Mouse (Mus musculus) WW6 (cell line): ENCODE data around the gene Agps.

ENCODE experiments used
- DNase-seq: peaks from one replicate; pipeline ENCODE4 v3.0.0-alpha.2; 2013; ENCODE audit warnings: low read depth, low spot score

Gene Agps

DNA sequence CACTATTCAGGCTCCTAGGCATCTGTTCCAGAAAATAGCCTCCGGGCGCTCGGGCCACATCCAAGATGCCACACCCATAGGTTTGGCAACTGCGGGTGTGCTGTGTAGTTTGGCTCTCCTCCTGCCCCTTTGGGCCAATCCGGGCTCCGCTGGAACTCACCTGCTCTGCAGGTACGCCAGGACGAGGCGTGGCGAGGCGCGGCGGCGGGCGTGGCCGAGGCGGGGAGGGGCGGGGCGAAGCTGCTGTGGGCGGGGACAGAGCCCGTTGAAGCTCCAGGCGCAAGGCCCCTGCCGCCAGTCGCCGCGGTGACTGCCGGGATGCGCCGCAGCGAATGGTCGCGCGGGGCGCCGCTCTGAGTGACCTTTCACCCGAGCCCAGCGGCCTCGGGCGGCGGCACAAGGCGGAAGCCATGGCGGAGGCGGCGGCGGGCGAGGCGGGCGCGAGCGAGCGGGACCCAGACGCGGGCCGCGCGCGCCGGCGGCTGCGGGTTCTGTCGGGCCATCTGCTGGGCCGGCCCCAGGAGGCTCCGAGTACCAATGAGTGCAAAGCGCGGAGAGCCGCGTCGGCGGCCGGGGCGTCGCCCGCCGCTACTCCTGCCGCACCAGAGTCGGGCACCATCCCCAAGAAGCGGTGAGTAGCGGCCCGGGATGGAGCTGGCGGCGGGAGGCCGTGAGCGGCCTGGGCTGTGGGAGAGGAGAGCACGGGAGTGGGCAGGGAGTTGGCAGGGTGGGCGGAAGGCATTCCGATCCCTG is at the start of gene Agps:
TSS of gene Agps (plus strand) at position 297 of the 753 bp plus-strand sequence.
- peak; percentile 78 for DNase-seq

DNA sequence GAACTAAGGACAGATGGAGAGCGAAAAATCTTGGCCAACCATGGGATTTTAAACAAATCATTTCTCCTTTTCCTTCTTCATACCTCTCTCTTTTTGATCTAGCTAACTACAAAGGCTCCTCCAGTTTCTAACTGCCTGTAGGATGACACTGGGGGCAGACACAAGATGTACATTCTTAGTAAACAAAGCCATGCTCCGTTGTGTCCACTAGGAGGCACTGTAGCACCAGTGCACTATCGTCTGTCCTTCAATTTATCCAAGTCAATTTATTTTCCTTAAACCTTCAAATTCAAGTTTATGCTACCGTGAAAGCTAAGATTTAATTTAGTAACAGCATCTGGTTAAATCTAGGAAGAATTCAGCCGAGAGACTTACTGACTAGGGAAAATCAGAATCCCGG is 45.9 kb upstream of the Agps start:
- DNase-seq: no peak

DNA sequence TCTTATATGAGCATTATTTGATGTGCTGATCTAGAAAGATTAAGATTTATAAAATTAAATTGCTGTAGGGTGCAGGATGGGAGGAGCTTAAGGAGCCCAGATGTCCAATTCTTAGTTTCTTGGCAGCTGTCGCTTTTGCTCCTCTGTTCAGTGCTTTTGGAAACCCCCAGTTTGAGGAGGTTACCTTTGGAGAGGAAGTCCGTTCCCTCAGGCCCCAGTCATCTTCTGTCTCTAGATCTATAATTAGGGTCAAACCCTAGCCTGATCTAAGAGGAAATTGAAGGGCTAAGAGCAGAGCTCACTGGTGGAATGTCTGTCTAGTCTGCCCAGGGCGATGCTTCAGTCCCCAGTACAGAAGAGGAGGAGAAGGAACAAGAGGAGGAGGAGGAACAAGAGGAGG is 43.5 kb upstream of the Agps start:
- DNase-seq: no peak

DNA sequence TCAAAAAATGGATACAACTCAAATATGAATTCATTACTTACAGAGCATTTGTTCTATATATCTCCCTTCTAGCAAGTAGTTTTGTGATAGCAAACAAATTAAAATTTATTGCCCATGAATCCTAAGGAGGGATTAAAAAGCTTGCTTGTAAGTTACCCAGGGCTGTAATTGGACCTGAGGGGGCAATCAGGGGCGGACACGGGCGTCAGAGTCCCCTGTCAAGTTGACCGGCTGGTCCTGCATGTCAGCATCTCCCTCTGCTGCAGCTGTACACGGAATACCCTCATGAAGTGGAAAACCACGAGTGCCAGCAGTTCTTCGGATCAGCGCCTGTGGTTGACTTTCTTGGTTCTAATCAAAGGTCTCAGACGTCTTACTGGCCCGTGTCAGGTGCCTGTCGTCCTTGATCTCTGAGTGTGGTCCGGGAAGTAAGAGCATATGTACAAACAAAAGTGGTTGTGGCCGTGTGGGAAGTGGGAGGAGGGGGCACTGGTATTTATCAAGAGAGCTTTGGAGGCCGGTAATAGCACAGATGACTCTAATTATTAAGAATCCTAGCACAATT is 41.9 kb upstream of the Agps start:
- no peak for DNase-seq

DNA sequence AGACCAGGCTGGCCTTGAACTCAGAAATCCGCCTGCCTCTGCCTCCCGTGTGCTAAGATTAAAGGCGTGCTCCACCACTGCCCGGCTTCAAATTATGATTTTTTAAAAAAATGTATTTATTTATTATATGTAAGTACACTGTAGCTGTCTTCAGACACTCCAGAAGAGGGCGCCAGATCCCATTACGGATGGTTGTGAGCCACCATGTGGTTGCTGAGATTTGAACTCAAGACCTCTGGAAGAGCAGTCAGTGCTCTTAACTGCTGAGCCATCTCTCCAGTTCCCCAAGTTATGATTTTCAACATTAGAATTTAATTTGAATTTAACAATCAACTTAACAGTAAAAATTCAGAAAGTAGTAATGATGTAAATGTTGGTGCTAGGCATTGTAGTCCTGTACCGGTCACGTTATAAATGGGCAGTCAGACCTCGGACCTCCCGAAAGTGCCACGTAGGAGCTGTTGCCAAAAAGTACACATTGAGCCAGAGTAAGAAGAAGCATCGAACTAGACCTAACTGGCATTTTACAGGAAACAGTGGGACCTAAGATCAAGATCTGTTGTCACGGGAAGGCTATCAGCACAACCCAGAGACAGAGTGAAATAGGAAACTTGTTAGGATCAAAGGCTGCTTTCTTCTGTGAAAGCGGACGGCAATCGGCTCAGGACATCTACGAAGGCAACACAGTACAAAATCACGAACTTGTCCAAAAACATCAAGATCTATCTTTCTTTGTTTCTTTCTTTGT is 40.2 kb upstream of the Agps start:
- no peak for DNase-seq

DNA sequence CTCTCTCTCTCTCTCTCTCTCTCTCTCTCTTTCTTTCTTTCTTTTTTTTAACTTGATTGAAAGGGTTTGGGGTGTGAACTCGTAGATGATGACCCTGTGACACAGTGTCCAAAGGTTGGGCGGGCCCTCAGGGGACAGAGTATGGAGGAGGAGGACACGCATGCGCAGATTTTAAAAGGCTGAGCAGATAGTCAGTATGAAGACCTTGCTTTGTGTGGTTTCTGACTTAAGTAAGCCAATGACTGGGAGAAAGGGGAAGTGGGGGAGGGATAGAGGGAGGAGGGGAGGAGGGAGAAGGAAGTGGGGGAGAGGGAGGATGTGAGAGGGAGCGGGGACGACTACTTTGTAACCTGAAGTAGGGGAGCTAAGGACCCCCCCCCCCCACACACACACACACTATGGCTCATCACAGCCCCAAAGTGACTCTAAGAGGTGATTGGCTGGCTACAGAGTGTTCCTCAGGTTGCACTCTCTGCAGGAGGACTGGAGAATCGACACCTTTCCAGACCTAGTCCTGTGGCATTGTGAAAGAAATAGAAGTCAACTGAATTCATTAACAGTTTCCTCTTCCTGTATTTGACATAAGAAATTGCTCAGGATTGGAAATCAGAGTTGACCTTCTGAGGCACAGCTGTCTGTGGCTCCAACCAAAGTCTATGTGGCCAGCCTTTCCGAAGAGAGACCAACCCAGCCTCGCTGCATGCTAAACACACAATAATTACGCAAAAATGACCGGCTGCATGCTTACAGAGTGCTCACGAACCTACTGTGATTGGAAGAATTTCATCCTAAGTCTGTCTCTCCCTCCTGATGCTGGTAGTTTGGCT is 39.4 kb upstream of the Agps start:
- no peak for DNase-seq

DNA sequence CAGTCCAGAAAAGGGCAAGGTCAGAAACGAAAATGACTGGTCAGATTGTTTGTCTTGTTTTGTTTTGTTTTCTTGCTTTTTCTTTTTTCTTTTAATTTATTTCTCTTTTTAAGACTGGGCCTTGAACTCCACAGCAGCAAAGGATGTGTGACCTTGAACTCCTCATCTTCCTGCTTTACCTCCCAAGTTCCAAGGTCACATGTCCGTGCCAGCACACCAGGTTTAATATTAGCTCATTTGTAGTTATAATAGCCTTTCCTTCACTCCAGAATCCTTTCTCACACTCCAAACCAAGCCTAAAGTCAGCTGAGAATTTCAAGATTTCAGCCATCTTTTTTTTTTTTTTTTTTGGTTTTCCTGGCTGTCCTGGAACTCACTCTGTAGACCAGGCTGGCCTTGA is 35.8 kb upstream of the Agps start:
- DNase-seq: no peak

DNA sequence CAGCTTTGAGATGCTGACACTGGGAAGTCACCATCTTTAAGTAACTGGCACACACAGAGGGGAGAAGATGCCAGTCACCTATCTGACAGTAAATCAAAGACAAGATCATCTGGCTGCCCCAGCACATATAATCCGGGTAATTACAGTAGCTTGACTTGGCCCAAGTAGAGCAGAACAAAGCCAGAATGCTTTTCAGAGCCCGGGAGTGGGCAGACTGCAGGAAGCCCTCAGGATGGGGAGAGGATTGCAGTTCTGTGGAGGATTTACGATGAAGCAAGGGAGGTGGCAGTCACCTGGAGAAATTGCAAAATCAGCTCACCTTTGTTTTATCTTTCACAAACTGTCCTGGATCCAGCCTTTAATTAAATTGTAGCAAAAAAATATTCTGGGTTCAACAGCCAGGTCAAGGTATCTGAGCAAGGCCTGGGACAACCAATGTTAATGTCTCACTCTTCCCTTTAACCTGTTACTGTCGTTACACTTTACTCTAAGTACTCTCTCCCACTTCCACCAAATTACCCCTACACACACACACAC is 33.5 kb upstream of the Agps start:
- DNase-seq: no peak

DNA sequence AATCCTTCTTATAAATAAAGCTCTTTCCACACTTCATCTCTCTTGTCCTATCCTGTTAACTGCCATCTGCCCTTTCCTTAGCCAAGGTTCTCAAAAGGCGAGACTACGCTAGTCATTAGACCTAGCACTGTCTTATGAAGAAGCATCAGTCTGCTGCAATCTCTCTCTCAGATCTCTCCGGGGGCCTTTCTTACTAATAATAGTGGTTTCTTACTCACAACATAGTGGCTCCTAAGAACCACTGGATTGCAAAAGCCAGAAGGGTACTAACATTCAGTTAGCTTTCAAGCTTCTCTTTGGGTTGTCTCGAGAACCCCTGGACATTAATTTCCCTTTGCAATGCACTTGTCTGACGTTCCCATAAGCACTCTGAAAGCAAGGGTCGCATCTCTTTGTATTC is 26.2 kb upstream of the Agps start:
- no peak for DNase-seq

DNA sequence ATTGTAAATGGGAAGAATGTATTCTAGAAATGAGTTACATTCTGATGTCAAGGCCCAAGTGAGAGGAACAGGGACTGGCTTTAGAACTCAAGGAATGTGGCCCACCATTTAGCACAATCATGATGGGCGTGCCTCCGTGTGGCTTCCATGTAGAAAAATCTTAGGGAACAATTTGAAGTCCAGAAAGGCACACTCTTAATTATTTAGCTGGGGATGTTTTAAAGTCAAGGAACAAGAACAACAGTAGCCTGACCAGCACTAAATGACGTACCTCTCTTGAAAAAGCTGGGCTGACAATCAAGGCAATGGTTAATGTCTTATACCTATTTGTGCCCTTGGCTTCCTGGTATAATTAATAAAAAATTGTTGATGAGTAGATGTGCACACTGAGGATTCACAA is 25.1 kb upstream of the Agps start:
- DNase-seq: no peak

DNA sequence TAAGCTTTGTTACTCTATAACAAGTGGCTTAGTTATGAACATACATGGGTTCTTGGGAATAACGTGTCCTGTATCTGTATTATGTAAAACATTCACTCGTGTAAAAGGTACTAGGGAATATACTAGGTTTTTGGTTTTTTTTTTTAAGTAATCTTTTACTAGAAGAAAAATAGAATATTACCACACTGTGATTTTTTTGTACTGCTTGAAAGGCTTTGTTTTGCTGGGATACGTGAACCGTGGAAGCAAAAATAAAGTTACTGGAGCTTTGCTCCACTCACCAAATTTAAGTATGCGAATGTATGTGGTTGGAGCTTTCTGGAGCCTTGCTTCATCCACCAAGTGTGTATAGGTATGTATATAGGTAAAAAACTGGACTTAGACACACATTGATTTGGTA is 24.5 kb upstream of the Agps start:
- DNase-seq: no peak

DNA sequence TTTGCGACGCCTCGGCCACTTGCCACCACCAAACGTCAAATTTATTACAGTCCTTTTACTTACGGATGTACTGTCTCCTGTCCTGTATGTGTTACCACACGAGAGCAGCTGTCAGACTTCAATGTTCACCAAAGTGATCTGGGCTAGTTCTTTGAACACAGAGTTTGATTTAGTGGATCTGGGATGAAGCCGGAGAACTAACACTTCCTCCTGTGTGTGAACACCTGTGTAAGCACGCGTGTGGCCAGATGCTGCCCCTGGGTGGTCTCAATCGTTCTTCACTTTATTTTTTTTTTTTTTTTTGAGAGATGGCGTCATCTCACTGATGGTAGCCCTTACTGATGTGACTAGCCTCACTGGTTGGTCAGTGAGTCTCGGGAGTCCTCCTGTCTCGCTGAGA is 17.1 kb upstream of the Agps start:
- DNase-seq: no peak

DNA sequence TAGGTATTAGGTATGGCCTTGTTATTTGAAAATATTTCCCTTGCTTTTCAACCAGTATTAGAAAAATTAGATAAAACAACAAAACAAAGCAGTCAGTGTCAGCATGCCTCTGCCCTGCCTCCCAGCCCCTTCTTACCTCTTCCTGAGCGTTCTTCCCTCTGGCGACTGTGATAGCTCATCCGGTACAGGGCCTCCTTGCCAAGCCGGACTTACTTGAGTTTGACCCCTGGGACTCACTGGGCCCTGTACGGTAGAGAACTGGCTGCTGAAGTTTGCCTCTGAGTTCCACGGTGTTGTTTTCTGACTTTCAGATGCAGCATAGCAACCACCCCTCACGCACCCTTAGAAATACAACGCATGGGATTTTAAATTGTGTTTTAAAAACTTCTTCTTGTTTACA is 16.5 kb upstream of the Agps start:
- DNase-seq: no peak

DNA sequence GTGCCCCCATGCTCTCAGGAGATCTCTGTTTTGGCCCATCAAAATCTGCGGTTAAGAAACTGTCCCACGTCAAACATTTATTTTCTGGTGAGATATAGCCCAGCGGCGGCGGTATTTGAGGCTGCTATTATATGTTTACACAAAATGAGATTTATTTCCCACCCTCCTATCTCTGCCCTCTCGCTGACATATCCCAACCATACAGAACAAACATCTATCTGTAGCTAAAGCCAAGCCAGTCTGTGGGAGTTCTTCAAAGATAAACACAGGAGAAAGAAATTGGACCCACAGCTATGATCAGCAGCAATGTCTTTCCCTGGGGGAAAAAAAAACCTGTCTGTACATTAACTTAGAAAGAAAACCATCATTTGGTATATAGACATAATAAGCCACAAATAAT is 15.3 kb upstream of the Agps start:
- DNase-seq: no peak

DNA sequence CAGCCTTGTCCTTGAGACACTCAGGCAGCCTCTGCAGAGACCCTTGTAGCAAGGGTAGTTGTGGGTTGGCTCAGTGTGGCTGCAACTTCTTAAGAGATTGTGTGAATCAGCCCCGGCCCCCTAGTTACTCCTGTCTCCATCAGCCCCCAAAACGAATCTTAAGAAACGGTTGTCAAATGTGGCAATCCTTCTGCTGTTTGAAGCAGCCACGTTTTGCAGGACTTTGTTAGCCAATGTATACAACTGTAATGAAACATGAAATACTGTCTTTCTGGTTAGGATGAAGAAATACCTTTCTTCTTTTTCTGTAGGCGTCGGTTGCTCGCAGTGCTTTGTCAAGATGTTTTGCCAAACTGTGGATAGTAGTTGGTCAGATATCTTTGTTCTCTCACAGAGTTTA is 13.3 kb upstream of the Agps start:
- DNase-seq: no peak

DNA sequence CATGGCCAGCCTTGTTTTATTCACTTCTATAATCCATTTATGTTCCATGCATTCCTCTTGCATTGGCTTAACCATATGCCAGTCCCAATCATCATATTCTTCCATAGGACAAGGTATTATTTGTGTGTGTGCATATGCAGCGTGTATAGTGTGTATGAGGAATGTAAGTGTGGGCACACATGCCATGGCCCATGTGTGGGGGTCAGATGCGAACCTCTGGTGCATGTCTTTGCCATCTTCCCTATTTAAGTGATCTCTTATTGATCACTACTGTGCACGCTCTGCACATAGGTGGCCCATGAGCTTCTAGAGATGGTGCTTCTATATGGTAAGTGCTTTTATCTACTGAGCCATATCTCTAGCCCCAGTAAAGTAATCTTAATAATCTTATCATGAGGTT is 12.2 kb upstream of the Agps start:
- no peak for DNase-seq

DNA sequence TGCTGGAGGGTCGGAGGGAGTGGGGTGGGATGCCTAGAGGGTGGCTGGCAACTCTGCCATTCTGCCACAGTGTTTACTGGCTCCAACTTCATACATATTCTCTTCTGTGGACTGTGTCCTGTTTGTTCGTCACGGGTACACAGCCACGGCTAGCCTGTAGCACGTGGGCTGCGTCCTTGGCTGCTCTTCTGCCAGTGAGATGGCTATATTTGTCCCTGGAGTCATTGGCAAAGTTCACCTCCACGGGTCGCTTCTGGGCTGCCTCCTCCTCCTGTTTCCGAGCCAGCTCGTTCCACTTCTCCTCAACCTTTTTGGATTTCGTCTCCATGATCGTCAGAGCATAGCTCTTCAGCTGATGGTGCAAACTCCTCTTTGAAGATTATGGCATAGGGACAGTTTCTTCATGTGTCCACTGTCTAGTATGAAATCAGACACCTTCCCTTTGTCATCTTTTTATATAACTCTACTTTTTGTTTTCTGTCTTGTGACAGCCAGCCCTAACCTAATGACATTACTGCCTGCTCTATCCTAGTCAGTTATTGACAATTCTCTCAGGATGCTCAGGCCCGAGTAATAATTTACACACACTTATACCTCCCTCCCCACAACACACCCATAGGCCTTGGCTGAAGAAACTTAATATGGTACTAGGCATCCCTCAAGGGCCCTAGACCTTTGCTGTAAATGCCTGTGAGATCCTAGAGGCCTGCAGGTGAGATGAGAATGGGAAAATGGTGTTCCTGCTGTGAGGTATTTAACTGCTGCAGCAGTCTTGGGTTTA is 9.8 kb upstream of the Agps start:
- no peak for DNase-seq

DNA sequence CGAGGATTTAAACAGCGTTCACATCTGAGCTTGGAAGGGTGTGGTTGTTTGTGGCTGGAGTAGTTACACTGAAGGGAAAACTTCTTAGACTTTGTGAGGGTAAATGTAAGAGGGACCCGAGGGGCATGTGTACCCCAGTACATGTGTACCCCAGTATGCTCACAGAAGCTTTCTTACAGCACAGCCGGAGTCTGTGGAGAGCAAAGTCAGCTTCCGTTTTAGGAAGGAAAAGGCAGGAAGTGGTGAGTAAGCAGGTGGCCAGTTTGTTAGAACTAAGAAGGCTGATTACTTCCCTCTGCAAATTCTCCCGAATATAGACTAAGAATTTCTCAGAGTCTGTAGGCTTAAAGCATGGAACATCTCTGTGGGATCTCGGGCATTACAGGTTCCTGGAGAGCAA is 8.2 kb upstream of the Agps start:
- DNase-seq: no peak

DNA sequence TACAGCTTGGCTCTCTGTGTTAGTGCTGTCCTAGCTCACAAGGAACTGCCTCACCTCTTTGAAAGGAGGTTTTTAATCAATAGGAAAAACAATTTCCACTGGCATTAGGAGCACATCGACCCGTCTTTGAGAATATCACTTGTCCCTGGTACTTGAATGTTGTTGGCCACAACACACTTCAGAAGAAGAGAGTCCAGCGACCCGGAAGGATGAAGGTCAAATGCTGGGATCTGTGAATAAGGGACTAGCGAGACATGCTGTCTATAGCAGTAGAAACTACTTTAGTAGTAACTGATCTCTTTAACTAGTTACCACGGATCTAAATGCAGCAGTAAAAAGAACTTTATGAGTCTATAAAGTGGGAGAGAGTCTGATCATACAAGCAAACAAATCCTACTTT is 7.8 kb upstream of the Agps start:
- no peak for DNase-seq

DNA sequence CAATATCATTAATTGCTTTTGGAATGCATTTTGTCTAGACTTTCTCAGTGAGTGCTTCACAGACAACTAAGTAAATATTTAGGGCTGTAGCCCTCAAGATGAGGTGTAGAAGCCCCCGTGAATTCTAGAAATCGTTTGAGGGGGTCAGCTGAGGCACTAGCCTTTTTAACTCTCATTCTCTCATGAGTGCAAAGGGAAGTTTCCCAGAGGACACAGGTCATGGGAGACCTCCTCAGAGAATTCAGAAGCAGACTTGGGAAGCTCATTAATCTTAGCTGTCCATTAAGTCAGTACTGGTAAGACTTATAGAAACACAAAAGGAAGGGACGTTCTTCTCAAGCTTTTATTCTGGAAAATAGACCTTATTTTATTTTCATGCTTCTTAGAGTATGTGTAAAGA is 7.1 kb upstream of the Agps start:
- no peak for DNase-seq

DNA sequence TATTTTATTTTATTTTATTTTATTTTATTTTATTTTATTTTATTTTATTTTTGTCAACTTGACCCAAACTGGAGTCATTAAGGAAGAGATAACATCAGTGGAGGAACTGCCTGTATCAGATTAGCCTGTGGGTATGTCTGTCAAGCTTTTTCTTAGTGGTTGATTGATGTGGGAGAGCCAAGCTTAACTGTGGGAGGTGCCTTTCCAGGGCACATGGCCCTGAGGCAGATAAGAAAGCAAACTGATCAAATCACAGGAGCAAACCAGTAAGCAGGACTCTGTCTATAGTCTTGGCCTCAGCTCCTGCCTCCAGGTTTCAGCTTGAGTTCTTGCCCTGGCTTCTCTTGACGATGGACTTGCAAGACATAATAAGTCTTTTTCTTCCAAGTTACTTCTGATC is 6.4 kb upstream of the Agps start:
- DNase-seq: no peak
